Mouse (Mus musculus): ENCODE results near the gene Hipk4. TPM values are rescaled to one million over a fixed set of nuclear protein-coding genes. Genes with fewer than 3 reads are reported as not detected.

Gene Hipk4
- total RNA-seq, 2 experiments from 2014 or later = 2.4 TPM; not detected in 1

GRCm38 (mm10) chr7:27574124-27574880 lies 51.2 kb downstream of the Hipk4 start:
- no peak for ATAC-seq (replicated peaks; ENCODE audit: low FRiP score, low TSS enrichment, poor library complexity, severe bottlenecking)

DNA sequence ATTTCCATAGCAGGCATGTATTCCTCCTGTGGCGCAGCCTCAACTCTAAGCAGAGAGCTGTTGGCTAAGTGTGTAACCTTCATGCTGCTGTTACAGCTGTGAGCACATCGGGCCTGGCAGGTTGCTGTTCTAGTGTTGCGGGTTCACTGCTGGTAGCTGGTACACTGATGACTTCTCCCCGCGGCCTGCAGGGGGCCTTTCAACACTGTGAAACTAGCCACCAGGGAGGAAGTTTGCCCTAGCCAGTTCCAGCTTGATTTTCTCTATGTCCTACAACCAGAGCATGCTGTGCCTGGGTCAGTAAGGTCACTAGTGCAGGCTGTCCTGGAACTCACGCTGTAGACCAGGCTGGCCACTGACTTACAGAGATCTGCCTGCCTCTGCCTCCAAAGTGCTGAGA lies 53.8 kb downstream of the Hipk4 start:
- peak; percentile 72; the same call in 1 of the 2 replicates for ATAC-seq (replicated peaks; ENCODE audit: low FRiP score, low TSS enrichment, poor library complexity, severe bottlenecking)

GRCm38 (mm10) chr7:27577589-27577988 lies 54.5 kb downstream of the Hipk4 start:
- ATAC-seq (replicated peaks; ENCODE audit: low FRiP score, low TSS enrichment, poor library complexity, severe bottlenecking) = no peak

DNA sequence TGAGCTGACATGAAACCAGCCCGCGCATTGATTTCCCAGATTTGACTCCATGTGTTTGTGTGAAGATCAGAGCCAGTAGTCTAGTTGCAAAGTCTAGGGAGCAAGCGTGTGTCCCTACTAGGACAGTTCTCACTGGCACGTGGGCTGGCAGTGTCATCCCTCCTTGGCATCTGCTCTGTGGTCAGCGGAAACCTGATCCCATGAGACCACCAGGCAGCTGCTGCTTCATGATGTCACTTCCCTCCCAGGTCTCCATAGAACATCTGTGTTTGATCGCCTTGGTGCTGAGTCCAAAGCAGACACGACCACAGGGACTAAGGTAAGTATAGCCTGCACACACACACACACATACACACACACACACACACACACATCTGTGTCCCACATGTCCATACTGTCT lies 55.4 kb downstream of the Hipk4 start:
- no peak for ATAC-seq (replicated peaks; ENCODE audit: low FRiP score, low TSS enrichment, poor library complexity, severe bottlenecking)

- ATAC-seq (replicated peaks; ENCODE audit: low FRiP score, low TSS enrichment, poor library complexity, severe bottlenecking) = no peak
Observed at GRCm38 (mm10) chr7:27580380-27581174, 57.5 kb downstream of the Hipk4 start.

Other genes starting within 250 kb of the Hipk4 start
- 0.39 TPM in 1 of 2 replicates, not detected in the other for gene Ltbp4, start 185.6 kb upstream of the Hipk4 start, total RNA-seq (2014; fragmentation: Nextera tagmentation)
- gene Ltbp4, start 185.6 kb upstream of the Hipk4 start, total RNA-seq (2017) = 0.05 and 1.4 TPM in 2 replicates
- 39.2 and 72.7 TPM in 2 replicates for gene Shkbp1, start 167.2 kb upstream of the Hipk4 start, total RNA-seq (2014; fragmentation: Nextera tagmentation)
- gene Shkbp1, start 167.2 kb upstream of the Hipk4 start, total RNA-seq (2017) = 20.6 and 35.1 TPM in 2 replicates
- gene Gm20479, start 165.8 kb upstream of the Hipk4 start, total RNA-seq (2014; fragmentation: Nextera tagmentation) = not detected in 2 replicates
- gene Gm20479, start 165.8 kb upstream of the Hipk4 start, total RNA-seq (2017) = not detected in 2 replicates
- gene Sptbn4, start 75.6 kb upstream of the Hipk4 start, total RNA-seq (2014; fragmentation: Nextera tagmentation) = 0.09 and 0.37 TPM in 2 replicates
- 0.15 TPM in 1 of 2 replicates, not detected in the other for gene Sptbn4, start 75.6 kb upstream of the Hipk4 start, total RNA-seq (2017)
- gene Blvrb, start 75.3 kb upstream of the Hipk4 start, total RNA-seq (2014; fragmentation: Nextera tagmentation) = 667 and 741 TPM in 2 replicates
- 183 and 213 TPM in 2 replicates for gene Blvrb, start 75.3 kb upstream of the Hipk4 start, total RNA-seq (2017)
- gene Sertad3, start 49.5 kb upstream of the Hipk4 start, total RNA-seq (2014; fragmentation: Nextera tagmentation) = 4.8 and 10.1 TPM in 2 replicates
- 4.3 and 12.5 TPM in 2 replicates for gene Sertad3, start 49.5 kb upstream of the Hipk4 start, total RNA-seq (2017)
- gene Sertad1, start 36.4 kb upstream of the Hipk4 start, total RNA-seq (2014; fragmentation: Nextera tagmentation) = 2.0 and 6.6 TPM in 2 replicates
- gene Sertad1, start 36.4 kb upstream of the Hipk4 start, total RNA-seq (2017) = 9.7 and 11.3 TPM in 2 replicates
- 0.77 and 1.9 TPM in 2 replicates for gene Prx, start 23.9 kb upstream of the Hipk4 start, total RNA-seq (2014; fragmentation: Nextera tagmentation)
- gene Prx, start 23.9 kb upstream of the Hipk4 start, total RNA-seq (2017) = 1.3 and 1.4 TPM in 2 replicates
- 9.4 and 9.8 TPM in 2 replicates for gene Pld3, start 30.0 kb downstream of the Hipk4 start, total RNA-seq (2014; fragmentation: Nextera tagmentation)
- 2.4 and 7.8 TPM in 2 replicates for gene Pld3, start 30.0 kb downstream of the Hipk4 start, total RNA-seq (2017)
- 30.3 and 38.1 TPM in 2 replicates for gene 2310022A10Rik, start 30.0 kb downstream of the Hipk4 start, total RNA-seq (2014; fragmentation: Nextera tagmentation)
- 2.3 and 31.3 TPM in 2 replicates for gene 2310022A10Rik, start 30.0 kb downstream of the Hipk4 start, total RNA-seq (2017)
- gene Akt2, start 68.3 kb downstream of the Hipk4 start, total RNA-seq (2014; fragmentation: Nextera tagmentation) = 61.9 and 65.5 TPM in 2 replicates
- 60.3 and 82.2 TPM in 2 replicates for gene Akt2, start 68.3 kb downstream of the Hipk4 start, total RNA-seq (2017)
- gene Ttc9b, start 130.6 kb downstream of the Hipk4 start, total RNA-seq (2014; fragmentation: Nextera tagmentation) = not detected in 2 replicates
- gene Ttc9b, start 130.6 kb downstream of the Hipk4 start, total RNA-seq (2017) = not detected in 2 replicates
- 6.2 and 13.5 TPM in 2 replicates for gene Map3k10, start 151.3 kb downstream of the Hipk4 start, total RNA-seq (2014; fragmentation: Nextera tagmentation)
- 2.9 and 4.5 TPM in 2 replicates for gene Map3k10, start 151.3 kb downstream of the Hipk4 start, total RNA-seq (2017)
- 6.8 TPM in 1 of 2 replicates, not detected in the other for gene Zfp607b, start 166.1 kb downstream of the Hipk4 start, total RNA-seq (2014; fragmentation: Nextera tagmentation)
- 1.2 and 1.7 TPM in 2 replicates for gene Zfp607b, start 166.1 kb downstream of the Hipk4 start, total RNA-seq (2017)
- gene Zfp60, start 208.1 kb downstream of the Hipk4 start, total RNA-seq (2014; fragmentation: Nextera tagmentation) = 7.9 and 8.5 TPM in 2 replicates
- gene Zfp60, start 208.1 kb downstream of the Hipk4 start, total RNA-seq (2017) = 9.2 and 12.5 TPM in 2 replicates

Data from megakaryocyte-erythroid progenitor cell, adult 5-6 weeks (primary cell).